Mouse (Mus musculus) urinary bladder, postnatal 14 days (tissue): ENCODE measurements at regions not wholly inside any gene's neighbourhood (a gene's known extent, or its start where the extent isn't known, plus 50 kb on each side); places are given as distances from the start of the nearest gene placed in this dataset.

Experiments
- DNase-seq: peaks from one replicate; pipeline ENCODE4 v3.0.0; 2021; ENCODE audit warnings: low spot score

GRCm38 (mm10) chr1:57272593-57272992 lies 104.8 kb upstream of the 1700066M21Rik start:
- no peak for DNase-seq

DNA sequence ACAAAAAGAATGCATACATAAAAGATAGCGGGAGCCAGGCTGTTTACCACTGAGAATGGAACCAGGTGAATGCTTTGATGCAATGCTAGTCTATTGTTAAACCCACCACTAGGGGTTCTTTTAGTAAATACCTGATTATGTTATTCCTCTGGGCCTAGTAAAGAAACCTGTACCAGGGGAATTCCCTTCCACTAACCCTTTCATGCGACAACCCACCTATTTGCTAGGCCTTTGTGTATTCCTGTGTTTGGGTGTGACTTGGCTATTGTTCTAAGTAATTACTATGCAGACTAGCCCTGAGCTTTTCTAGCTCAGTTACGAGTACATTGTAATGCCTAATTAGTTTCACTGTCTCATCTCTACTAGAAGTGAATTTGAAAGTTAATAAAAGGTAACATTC lies 95.9 kb upstream of the 1700066M21Rik start:
- DNase-seq = no peak

DNA sequence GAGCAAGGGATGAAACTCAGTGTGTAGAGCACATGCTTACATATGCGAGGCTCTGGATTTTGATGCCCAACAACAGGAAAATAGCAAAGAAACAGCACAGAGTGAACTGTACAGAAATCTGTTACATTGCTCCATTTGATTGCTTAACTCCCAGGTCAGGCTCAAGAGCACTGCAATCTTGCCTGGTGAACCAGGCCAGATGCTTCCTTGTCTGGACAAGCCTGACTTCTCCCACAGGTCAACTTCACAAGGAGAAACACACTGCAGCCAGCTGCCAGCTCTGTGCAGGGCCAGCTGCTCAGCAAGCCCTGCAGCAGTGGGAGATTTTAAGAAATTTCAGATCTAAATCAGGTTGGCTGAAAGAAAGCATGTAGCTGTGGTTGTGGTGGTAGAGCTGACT lies 81.2 kb upstream of the 1700066M21Rik start:
- no peak for DNase-seq

GRCm38 (mm10) chr1:57298557-57298956 lies 78.9 kb upstream of the 1700066M21Rik start:
- no peak for DNase-seq

DNA sequence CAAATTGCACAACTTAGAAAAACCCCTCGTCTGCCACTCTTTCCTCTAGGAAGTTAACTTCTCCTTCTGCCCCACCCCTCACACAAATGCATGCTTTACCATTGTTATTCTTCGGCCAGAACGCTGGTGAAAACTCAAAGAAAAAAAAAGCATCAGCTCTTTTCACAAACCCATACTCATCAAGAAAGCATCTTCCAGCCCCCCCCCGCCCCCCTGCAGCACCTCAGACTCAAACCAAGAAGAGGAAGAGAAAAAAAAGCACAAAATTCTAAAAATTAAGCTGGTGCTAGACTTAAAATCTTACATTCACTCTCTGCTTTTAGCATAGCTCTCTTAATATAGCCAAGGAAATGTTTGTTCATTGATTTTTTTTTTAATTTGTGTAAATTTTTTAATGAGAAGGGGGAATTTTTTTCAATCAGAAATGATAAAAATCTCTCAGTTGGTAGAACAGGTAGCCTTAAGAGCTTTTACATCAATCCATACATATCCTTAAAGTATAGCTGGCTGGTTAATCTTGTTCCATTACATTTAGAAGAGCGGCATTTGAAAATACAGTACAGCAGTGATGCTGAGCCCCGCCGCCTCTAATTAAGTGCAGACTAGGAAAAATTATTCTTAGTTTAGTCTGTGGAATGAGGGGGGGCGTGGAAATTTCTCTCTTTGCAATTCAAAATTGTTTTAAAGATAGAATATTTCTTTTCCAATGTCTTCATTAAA lies 76.0 kb upstream of the 1700066M21Rik start:
- no peak for DNase-seq

- no peak for DNase-seq
Observed at GRCm38 (mm10) chr1:57301980-57302331, 75.5 kb upstream of the 1700066M21Rik start.

DNA sequence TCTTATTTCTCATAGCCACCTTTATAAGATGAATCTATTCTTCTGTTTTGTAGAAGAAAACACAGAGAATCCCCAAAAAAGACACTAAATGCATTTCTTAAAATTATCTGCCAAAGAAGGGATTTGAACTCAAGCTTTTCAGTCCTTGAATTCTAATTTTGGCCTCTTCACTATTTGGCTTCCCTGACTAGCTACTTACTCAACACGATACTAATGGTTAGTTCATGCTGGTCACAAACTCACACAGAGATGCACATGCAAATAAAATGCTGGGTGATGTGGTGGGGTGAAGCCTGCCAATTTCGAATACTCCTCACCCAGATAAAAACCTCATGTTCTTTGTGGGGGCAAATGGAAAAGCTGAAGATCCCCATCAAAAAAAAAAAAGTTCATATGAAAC lies 72.7 kb upstream of the 1700066M21Rik start:
- no peak for DNase-seq

- no peak for DNase-seq
Observed at GRCm38 (mm10) chr1:57322535-57322934, 54.9 kb upstream of the 1700066M21Rik start.

GRCm38 (mm10) chr1:57323118-57323517 lies 54.3 kb upstream of the 1700066M21Rik start:
- no peak for DNase-seq

GRCm38 (mm10) chr1:57325585-57326165 lies 51.7 kb upstream of the 1700066M21Rik start:
- no peak for DNase-seq
